Mouse (Mus musculus) urinary bladder, postnatal 10 days (tissue): ENCODE data around the gene Psma6.

Source experiments
- DNase-seq: peaks from one replicate; pipeline ENCODE4 v3.0.0; 2022; ENCODE audit warnings: low spot score

Psma6 gene

GRCm38 (mm10) chr12:55438611-55439137 is 54.7 kb downstream of the Psma6 start:
- DNase-seq, result no peak

- no peak for DNase-seq
Measured at GRCm38 (mm10) chr12:55440416-55440815, 56.4 kb downstream of the Psma6 start.

GRCm38 (mm10) chr12:55442245-55442644 is 58.2 kb downstream of the Psma6 start:
- no peak for DNase-seq

- no peak for DNase-seq
Measured at GRCm38 (mm10) chr12:55442861-55443850, 59.1 kb downstream of the Psma6 start.

DNA sequence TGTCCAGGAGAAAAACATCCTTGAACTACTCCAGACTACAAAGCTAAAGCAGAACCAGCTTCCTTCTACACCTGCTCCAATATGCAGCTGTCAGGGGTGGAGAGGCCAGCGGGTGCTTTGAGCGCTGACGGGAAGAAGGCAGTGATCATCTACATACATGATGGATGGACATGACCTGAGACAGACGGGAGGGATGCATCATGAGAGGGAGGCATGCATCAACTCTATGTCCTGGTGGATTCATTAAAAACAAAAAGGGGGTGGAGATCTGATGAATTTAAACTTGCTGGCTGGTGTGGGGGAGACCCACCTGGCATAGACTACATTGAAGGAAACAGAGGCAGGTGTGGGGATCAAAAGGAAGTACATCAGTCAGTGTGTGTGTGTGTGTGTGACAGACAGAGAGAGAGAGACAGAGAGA is 60.0 kb downstream of the Psma6 start:
- DNase-seq, result no peak

GRCm38 (mm10) chr12:55445583-55445982 is 61.6 kb downstream of the Psma6 start:
- no peak for DNase-seq

DNA sequence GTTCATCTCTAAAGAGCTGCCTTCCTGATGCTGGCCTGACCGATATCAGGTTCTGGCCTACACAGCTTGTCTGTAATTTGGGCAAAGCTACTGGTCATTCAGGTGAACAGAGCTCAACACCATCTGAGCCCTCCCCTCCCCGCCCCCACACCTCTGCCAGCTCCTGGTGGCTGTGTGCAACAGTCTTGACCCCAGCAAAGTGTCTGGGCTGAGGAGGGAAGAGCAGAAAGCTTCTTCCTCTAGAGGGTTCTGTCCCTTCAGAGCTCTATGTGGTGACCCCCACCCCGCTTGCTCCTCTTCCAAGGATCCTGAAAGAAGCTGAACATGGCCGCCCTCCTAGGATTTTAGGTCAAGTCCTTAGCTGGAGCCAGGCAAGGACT is 62.3 kb downstream of the Psma6 start:
- DNase-seq, result no peak

DNA sequence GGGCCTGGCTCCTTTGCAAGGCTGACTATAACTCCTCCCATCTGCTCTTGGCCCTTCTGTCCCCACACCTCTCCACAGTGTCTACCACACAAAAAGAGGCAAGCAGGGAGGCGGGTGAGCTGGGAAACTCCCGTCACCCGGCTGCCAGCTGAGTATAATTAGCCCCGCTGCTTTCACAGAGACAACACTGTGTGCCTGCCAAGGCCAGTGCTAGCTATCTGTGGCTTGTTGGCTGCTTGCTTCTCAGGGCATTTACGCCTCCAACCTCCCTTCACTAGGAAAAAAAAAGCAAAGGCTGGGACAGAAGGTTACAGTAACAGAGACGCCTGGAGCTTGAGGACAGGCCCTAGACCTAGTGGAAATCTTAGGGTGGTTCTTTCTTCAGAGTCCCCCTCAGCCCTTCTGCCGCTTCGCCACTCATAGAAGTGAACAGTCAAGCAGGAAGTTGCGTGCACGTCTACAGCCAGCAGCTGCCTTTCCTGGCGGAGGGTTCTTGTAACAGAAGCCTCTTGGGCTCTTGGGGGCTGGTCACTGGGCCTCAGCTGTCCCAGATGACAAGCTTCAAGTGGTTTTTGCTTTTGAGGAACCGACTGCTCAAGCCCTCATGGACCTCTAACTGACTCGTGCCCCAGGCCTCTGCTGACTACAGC is 62.8 kb downstream of the Psma6 start:
- no peak for DNase-seq

- DNase-seq, result no peak
Measured at GRCm38 (mm10) chr12:55447396-55447760, 63.4 kb downstream of the Psma6 start.

- DNase-seq, result no peak
Measured at GRCm38 (mm10) chr12:55448457-55448856, 64.4 kb downstream of the Psma6 start.

- no peak for DNase-seq
Measured at GRCm38 (mm10) chr12:55449048-55449447, 65.0 kb downstream of the Psma6 start.

- DNase-seq, result no peak
Measured at GRCm38 (mm10) chr12:55450421-55450820, 66.4 kb downstream of the Psma6 start.

GRCm38 (mm10) chr12:55452839-55453238 is 68.8 kb downstream of the Psma6 start:
- DNase-seq, result no peak

DNA sequence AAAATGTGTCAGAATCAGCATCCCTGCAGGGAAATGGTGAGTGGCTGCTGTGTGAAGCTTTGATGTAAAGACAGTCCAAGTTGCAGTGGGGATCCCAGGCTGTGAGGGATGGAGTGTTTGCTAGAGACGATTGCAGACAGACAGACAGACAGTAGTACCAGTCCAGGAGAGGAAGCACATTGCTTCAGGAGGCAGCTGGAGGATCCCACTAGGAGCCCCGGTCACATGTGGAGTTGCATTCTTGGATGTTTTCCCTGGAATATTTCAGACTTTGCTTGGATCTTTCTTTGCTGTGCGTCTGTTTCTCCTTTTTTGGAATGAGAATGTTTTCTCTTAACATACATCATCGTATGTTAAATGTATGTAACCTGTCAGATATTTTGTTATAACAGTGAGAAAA is 69.9 kb downstream of the Psma6 start:
- DNase-seq, result no peak

DNA sequence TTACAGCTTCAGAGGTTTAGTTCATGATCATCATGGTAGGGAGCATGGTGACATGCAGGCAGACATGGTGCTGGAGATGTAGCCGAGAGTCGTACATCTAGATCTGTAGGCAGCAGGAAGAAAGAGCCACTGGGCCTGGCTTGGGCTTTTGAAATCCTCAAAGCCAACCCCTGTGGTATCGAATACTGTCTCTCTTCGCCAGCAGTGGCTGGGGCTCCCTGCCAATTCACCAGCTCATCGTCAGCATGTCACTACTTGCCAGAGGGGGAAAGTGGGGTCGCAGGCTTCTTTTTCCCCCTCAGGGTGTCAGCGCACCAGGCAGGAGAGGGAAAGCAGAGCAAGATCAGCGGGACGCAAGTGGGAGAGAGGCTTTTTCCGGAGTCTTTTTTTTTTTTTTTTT is 71.2 kb downstream of the Psma6 start:
- DNase-seq, result no peak

DNA sequence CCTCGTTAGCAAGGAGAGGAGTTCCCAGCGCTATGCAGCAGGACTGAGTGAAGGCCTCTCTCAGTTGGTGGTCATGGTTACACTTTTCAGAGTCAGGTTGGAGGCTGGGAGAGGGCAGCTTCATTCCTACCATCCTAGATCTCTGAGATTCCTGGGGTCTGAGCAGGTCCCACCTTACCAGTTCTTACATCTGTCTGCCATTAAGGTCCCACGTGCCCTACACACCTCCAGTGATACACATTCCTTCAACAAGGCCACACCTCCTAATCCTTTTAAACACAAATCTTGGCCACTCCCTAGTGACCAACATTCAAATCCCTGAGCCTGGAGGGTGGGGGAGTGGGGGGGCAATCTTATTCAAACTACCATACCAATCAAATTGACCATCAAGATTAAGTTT is 72.1 kb downstream of the Psma6 start:
- no peak for DNase-seq

- no peak for DNase-seq
Measured at GRCm38 (mm10) chr12:55456893-55457292, 72.9 kb downstream of the Psma6 start.

DNA sequence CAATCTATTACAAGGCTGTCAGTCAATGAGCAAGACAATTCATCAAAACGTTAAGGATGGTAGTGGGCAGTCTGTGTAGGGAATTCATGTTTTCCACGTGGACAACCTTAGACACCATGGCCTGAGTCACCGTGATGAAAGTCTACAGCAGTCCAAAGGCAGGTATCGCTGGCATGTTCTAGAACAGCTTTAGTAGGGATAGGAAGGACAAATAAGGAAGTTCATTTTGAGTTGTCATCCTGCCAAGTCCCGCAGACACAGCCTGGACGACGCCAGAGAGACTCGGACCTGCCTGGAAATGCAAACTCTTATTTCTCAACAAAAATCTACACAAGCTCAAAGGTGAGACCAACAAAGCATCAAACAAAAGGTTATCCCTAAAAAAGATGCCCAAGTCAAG is 75.7 kb downstream of the Psma6 start:
- no peak for DNase-seq

- DNase-seq, result no peak
Measured at GRCm38 (mm10) chr12:55460900-55461299, 76.9 kb downstream of the Psma6 start.

DNA sequence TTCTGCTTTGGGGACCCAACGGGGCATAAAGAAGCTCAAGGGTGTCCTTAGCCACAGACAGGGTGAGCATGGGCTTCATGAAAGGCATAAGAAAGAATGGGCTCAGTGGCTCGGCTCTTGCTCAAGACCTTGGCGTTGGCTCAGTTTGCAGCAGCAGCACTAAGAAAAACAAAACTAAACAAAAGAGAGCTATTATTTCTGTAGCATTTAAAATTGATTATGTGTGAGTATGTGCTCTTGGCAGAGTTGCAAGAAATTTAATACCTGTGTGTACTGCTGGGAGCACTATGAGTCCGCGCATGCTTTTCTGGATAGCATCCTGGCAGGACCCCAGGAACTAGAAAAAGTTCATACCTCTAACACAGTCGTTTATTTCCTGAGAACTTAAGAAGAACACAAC is 77.7 kb downstream of the Psma6 start:
- DNase-seq, result no peak

DNA sequence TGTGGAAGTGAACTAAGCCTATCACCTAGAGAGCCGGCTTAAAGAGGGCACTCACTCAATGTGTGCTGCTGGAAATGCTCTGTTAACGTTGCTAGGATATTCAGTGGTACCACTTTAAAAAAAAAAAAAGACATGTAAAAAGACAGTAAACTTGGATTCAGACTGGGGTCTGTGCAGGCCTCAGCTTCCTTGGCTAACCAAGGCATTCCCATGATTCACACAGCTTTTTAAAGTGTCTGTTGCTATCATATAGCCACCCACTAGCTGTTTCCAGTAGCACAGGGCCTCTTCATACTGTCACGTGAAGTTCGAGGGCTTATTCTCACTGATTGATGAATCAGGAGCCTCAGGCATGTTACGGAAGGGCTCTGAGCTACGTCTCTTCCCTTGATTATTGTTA is 78.4 kb downstream of the Psma6 start:
- no peak for DNase-seq

- no peak for DNase-seq
Measured at GRCm38 (mm10) chr12:55463087-55463486, 79.1 kb downstream of the Psma6 start.
